Comparison of ENCODE assay signal across 8 mouse cellular contexts in the genomic region with DNA sequence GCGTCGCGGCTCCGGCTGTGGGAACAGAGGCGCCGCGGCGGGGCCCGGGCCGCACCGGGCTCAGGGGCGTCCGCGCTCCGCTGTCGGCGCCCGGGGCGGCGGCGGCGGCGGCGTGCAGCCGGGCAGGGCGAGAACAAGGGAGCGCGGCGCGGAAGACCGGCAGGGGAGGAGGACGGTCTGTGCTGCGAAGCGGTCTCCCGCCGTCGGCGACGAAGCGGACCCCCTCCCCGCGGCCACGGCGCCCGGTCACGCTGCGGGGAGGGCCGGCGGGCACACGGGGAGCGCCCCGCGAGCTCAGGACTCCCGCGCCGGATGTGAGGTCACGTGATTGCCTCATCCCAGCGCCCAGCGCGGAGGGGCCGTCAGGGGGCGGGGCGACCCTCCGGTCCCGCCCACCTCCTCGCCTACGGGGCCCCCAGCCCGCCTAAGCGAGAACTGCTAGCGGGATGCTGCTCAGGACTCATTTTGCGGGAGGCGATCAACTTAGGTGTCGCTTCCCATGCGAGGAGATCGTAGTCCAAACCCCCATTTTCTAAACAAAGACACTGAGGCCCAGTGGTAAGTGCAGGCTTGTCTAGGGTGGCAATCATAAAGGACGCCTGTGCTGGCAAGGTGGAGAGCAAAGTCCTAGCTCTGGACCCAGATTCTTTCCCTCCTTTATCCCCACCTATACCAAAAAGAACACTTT. TPM values are rescaled to one million over a fixed set of nuclear protein-coding genes. Genes with fewer than 3 reads are reported as not detected.
DNase-seq lines count a peak whose midpoint lies in the region; ATAC-seq and TF ChIP-seq lines count a peak whose summit lies in the region.

No protein-coding gene starts in this region.

- no peaks in the 10 kb centered on the region for H3K9me3 ChIP-seq in embryonic facial prominence, embryonic 15.5 days (replicated peaks)
- H3K9me3 ChIP-seq in limb, embryonic 14.5 days (ENCODE audit: control insufficient read depth, low read length) = no peaks in the 10 kb centered on the region
- H3K9me3 ChIP-seq in midbrain, embryonic 16.5 days (replicated peaks; ENCODE audit: control insufficient read depth, low read length, poor library complexity, severe bottlenecking) = no peaks in the 10 kb centered on the region

- H3K4me1 ChIP-seq in bone marrow macrophage, adult 2 months (ENCODE audit: control insufficient read depth, insufficient read depth, low read length) = peaks cover 20% of the 10 kb centered on the region
- peaks cover 20% of the 10 kb centered on the region; the same call in 1 of the 2 replicates for H3K4me1 ChIP-seq in embryonic facial prominence, embryonic 15.5 days
- peaks cover 14% of the 10 kb centered on the region; the same call in 1 of the 2 replicates for H3K4me1 ChIP-seq in limb, embryonic 14.5 days (ENCODE audit: control insufficient read depth, insufficient read depth, low read length)
- H3K4me1 ChIP-seq in midbrain, embryonic 16.5 days (ENCODE audit: control insufficient read depth, insufficient read depth, low read length) = peaks cover 17% of the 10 kb centered on the region
- H3K4me1 ChIP-seq in spleen, adult 2 months (ENCODE audit: control insufficient read depth, insufficient read depth, insufficient read length) = peaks cover 13% of the 10 kb centered on the region; the same call in 1 of the 2 replicates

- 0 out of 2 replicates have a peak, but pooled peaks have one; percentile 19 for TF ChIP-seq CTCF in bone marrow macrophage, adult 2 months (IDR thresholded peaks at IDR 0.05; ENCODE audit: low read depth, low read length)
- no peak for TF ChIP-seq CTCF in spleen, adult 2 months (IDR thresholded peaks at IDR 0.05; ENCODE audit: extremely low read depth, insufficient read depth, insufficient read length, insufficient replicate concordance)

- ATAC-seq in embryonic facial prominence, embryonic 15.5 days (ENCODE audit: insufficient number of reproducible peaks, low FRiP score, low TSS enrichment, low read depth) = peak; percentile 92
- peak; percentile 94 for ATAC-seq in limb, embryonic 14.5 days (ENCODE audit: low FRiP score, low read depth)
- ATAC-seq in midbrain, embryonic 16.5 days = peak; percentile 91

- peak overlapping the region; percentile 65 for H3K9ac ChIP-seq in embryonic facial prominence, embryonic 15.5 days
- peak overlapping the region; percentile 89 for H3K9ac ChIP-seq in limb, embryonic 14.5 days (ENCODE audit: low read depth, low read length, severe bottlenecking)
- peak overlapping the region; percentile 95 for H3K9ac ChIP-seq in midbrain, embryonic 16.5 days (ENCODE audit: low read depth, low read length)

- H3K4me3 ChIP-seq in bone marrow macrophage, adult 2 months (ENCODE audit: insufficient read depth, low read length) = peak overlapping the region; percentile 99
- H3K4me3 ChIP-seq in embryonic facial prominence, embryonic 15.5 days (replicated peaks) = peak overlapping the region; percentile 87
- H3K4me3 ChIP-seq in limb, embryonic 14.5 days (replicated peaks; ENCODE audit: low read length) = peak overlapping the region; percentile 88
- H3K4me3 ChIP-seq in midbrain, embryonic 16.5 days (ENCODE audit: low read depth, low read length) = peak overlapping the region; percentile 97
- H3K4me3 ChIP-seq in spleen, adult 2 months (ENCODE audit: extremely low read depth, insufficient read depth, insufficient read length) = peak overlapping the region; percentile 94

- peak overlapping the region; percentile 70 for H3K4me2 ChIP-seq in embryonic facial prominence, embryonic 15.5 days (replicated peaks)
- H3K4me2 ChIP-seq in limb, embryonic 14.5 days (replicated peaks; ENCODE audit: low read depth, low read length, severe bottlenecking) = peak overlapping the region; percentile 94
- peak overlapping the region; percentile 93 for H3K4me2 ChIP-seq in midbrain, embryonic 16.5 days (ENCODE audit: low read length)

- no peak for TF ChIP-seq POLR2A in bone marrow macrophage, adult 2 months (IDR thresholded peaks at IDR 0.05; ENCODE audit: borderline replicate concordance, low read depth, low read length)
- TF ChIP-seq POLR2A in limb, embryonic 14.5 days (IDR thresholded peaks at IDR 0.05; ENCODE audit: borderline replicate concordance, extremely low read depth, insufficient read depth, insufficient read length) = 0 out of 2 replicates have a peak, but pooled peaks have one; percentile 25
- peak; percentile 58 for TF ChIP-seq POLR2A in spleen, adult 2 months (IDR thresholded peaks at IDR 0.05; ENCODE audit: low read depth, low read length)

- WGBS in embryonic facial prominence, embryonic 15.5 days = under 1% methylated on average over 60 of the region's 76 CpGs
- under 1% methylated on average over 37 of the region's 76 CpGs for WGBS in limb, embryonic 14.5 days
- WGBS in midbrain, embryonic 16.5 days = under 1% methylated on average over 71 of the region's 76 CpGs
- WGBS in spleen, adult 2 months = 0% methylated on average over 41 of the region's 76 CpGs

- H3K27me3 ChIP-seq in embryonic facial prominence, embryonic 15.5 days = no peaks in the 10 kb centered on the region
- H3K27me3 ChIP-seq in limb, embryonic 14.5 days (ENCODE audit: control insufficient read depth, insufficient read depth, low read length) = no peaks in the 10 kb centered on the region
- H3K27me3 ChIP-seq in midbrain, embryonic 16.5 days (ENCODE audit: control insufficient read depth, insufficient read depth, low read depth, low read length) = no peaks in the 10 kb centered on the region
- no peaks in the 10 kb centered on the region for H3K27me3 ChIP-seq in spleen, adult 2 months (ENCODE audit: control insufficient read depth, insufficient read depth, low read length)

- peak overlapping the region; percentile 91 for H3K27ac ChIP-seq in bone marrow macrophage, adult 2 months (ENCODE audit: insufficient read depth, low read depth, low read length)
- H3K27ac ChIP-seq in embryonic facial prominence, embryonic 15.5 days (replicated peaks) = peak overlapping the region; percentile 59
- peak overlapping the region; percentile 71; the same call in 1 of the 2 replicates for H3K27ac ChIP-seq in limb, embryonic 14.5 days (replicated peaks; ENCODE audit: low read depth, low read length)
- H3K27ac ChIP-seq in midbrain, embryonic 16.5 days (ENCODE audit: low read length) = peak overlapping the region; percentile 85
- H3K27ac ChIP-seq in spleen, adult 2 months (ENCODE audit: insufficient read depth, low read length) = peak overlapping the region; percentile 95

- DNase-seq in B cell, adult 2 months = peak; percentile 92 to 94
- peak; percentile 90 for DNase-seq in heart, adult 9 months (ENCODE audit: low spot score in 2 of 2)
- peak; percentile 90 for DNase-seq in kidney, adult 9 months
- DNase-seq in limb, embryonic 14.5 days (ENCODE audit: low spot score) = peak; percentile 93
- peak; percentile 76 to 92 for DNase-seq in spleen, adult 2 months (ENCODE audit: low read depth in 1 of 2, low spot score in 2 of 2)

- 0 out of 2 replicates have a peak, but pooled peaks cover 4% of the 10 kb centered on the region for H3K36me3 ChIP-seq in embryonic facial prominence, embryonic 15.5 days
- peaks cover 11% of the 10 kb centered on the region for H3K36me3 ChIP-seq in limb, embryonic 14.5 days (ENCODE audit: control insufficient read depth, insufficient read depth, low read length)
- peaks cover 5% of the 10 kb centered on the region; the same call in 1 of the 2 replicates for H3K36me3 ChIP-seq in midbrain, embryonic 16.5 days (ENCODE audit: control insufficient read depth, insufficient read depth, low read length)
- H3K36me3 ChIP-seq in spleen, adult 2 months (ENCODE audit: control insufficient read depth, insufficient read depth, low read length) = no peaks in the 10 kb centered on the region

RNA-seq across cellular contexts. Expression of a gene that starts 17.1 kb away (rescaled TPM):
- 39.1 and 46.6 TPM in 2 replicates for polyA plus RNA-seq in bone marrow macrophage, adult 2 months (2012; ENCODE audit: insufficient read depth, insufficient read length, missing spikeins)
- 10.2 and 11.0 TPM in 2 replicates for polyA plus RNA-seq in embryonic facial prominence, embryonic 15.5 days (2015; fragmentation: Nextera tagmentation; extraction: Ambion mirVana)
- polyA plus RNA-seq in limb, embryonic 14.5 days (2012; rRNA removed) = 31.8 and 36.8 TPM in 2 replicates
- 14.7 and 15.4 TPM in 2 replicates for polyA plus RNA-seq in limb, embryonic 14.5 days (2014; fragmentation: Nextera tagmentation; extraction: Ambion mirVana)
- 7.5 and 8.3 TPM in 2 replicates for polyA plus RNA-seq in midbrain, embryonic 16.5 days (2015; fragmentation: Nextera tagmentation; extraction: Ambion mirVana)
- polyA plus RNA-seq in spleen, adult 2 months (2012; rRNA removed) = 13.4 and 15.3 TPM in 2 replicates

Comparison
In these comparisons a context has a peak if more than half of its experiments do, and no peak if none do; other contexts are left out.
1. Peak in every context shown above with its lines: DNase-seq, ATAC-seq, H3K4me3 ChIP-seq and H3K27ac ChIP-seq.